ENCODE assay signal across 19 mouse cellular contexts in genomic region chr16:9054415-9054814, GRCm38 (mm10).
A peak's percentile ranks its signal among the peaks of the same experiment; 100 is the strongest.
DNase-seq lines count a peak whose midpoint lies in the region; ATAC-seq lines count a peak whose summit lies in the region.
"Had no signal": no experiment of that assay in that cellular context is flagged by ENCODE, and none has a peak within 500 bp of the region (broad histone marks: within the 10 kb centered on the region; RNA-seq: fewer than 3 reads in every experiment).

No protein-coding gene starts in this region.

- 25% methylated on average over 4 of the region's 4 CpGs for WGBS in heart, embryonic 15.5 days
- 78% methylated on average over 4 of the region's 4 CpGs for WGBS in midbrain, embryonic 10.5 days
- 64% methylated on average over 4 of the region's 4 CpGs for WGBS in midbrain, embryonic 11.5 days
- 37% methylated on average over 4 of the region's 4 CpGs for WGBS in neural tube, embryonic 11.5 days

- no peaks in the 10 kb centered on the region for H3K27me3 ChIP-seq in heart, embryonic 15.5 days
- H3K27me3 ChIP-seq in midbrain, embryonic 10.5 days (ENCODE audit: low read depth, poor library complexity, severe bottlenecking), result no peaks in the 10 kb centered on the region
- H3K27me3 ChIP-seq in midbrain, embryonic 11.5 days (ENCODE audit: control insufficient read depth, insufficient read depth, low read length), result no peaks in the 10 kb centered on the region
- H3K27me3 ChIP-seq in neural tube, embryonic 11.5 days (ENCODE audit: control insufficient read depth, insufficient read depth, low read length), result no peaks in the 10 kb centered on the region
- H3K27me3 ChIP-seq: CH12.LX; forebrain, embryonic 12.5 days; liver, embryonic 12.5 days; neural tube, embryonic 12.5 days had no signal

- peak overlapping the region; percentile 36; the same call in 1 of the 2 replicates for H3K4me2 ChIP-seq in heart, embryonic 15.5 days
- no peak overlapping the region for H3K4me2 ChIP-seq in midbrain, embryonic 11.5 days
- H3K4me2 ChIP-seq in neural tube, embryonic 11.5 days (ENCODE audit: low read depth), result no peak overlapping the region
- H3K4me2 ChIP-seq: forebrain, embryonic 12.5 days; liver, embryonic 12.5 days; neural tube, embryonic 12.5 days had no signal

- peak overlapping the region; percentile 46 for H3K27ac ChIP-seq in heart, embryonic 15.5 days
- H3K27ac ChIP-seq in midbrain, embryonic 10.5 days (replicated peaks), result 0 out of 2 replicates have a peak overlapping the region, but pooled peaks have one; percentile 42
- no peak overlapping the region for H3K27ac ChIP-seq in midbrain, embryonic 11.5 days (ENCODE audit: low read depth, low read length)
- H3K27ac ChIP-seq in neural tube, embryonic 11.5 days (ENCODE audit: low read depth, low read length), result no peak overlapping the region
- H3K27ac ChIP-seq: forebrain, embryonic 12.5 days; liver, embryonic 12.5 days; neural tube, embryonic 12.5 days had no signal

- peak; percentile 13 to 15 for DNase-seq in adrenal gland, postnatal 36 days
- DNase-seq in adrenal gland, adult 18-20 months (ENCODE audit: low spot score in 2 of 2), result no peak
- DNase-seq in heart, postnatal 10 days, result no peak
- DNase-seq in midbrain, embryonic 10.5 days (ENCODE audit: low spot score), result no peak
- no peak for DNase-seq in midbrain, embryonic 11.5 days (ENCODE audit: low spot score, missing footprints)
- DNase-seq in neural tube, embryonic 11.5 days (ENCODE audit: low spot score), result peak; percentile 18
- DNase-seq in frontal cortex, postnatal 10 days (ENCODE audit: low spot score in 2 of 2), result no peak
- DNase-seq: cerebellum, adult 18-20 months; cerebellum, postnatal 25 days; gastrocnemius, postnatal 10 days; kidney, adult 2 months; lung, adult 2 months; thymus, postnatal 36 days had no signal

- peak; percentile 53; the same call in 1 of the 2 replicates for ATAC-seq in heart, embryonic 15.5 days (replicated peaks; ENCODE audit: insufficient number of reproducible peaks, insufficient read depth, low FRiP score, low read depth)
- no peak for ATAC-seq in midbrain, embryonic 11.5 days (ENCODE audit: low FRiP score)
- ATAC-seq in neural tube, embryonic 11.5 days (ENCODE audit: insufficient read depth, low FRiP score, low TSS enrichment), result no peak
- ATAC-seq: inflammation-experienced regulatory T-cells, adult 6 months; liver, embryonic 12.5 days had no signal

- no peaks in the 10 kb centered on the region for H3K9me3 ChIP-seq in heart, embryonic 15.5 days (replicated peaks)
- no peaks in the 10 kb centered on the region for H3K9me3 ChIP-seq in midbrain, embryonic 10.5 days (replicated peaks)
- H3K9me3 ChIP-seq in midbrain, embryonic 11.5 days (ENCODE audit: control insufficient read depth, low read length), result no peaks in the 10 kb centered on the region
- no peaks in the 10 kb centered on the region for H3K9me3 ChIP-seq in neural tube, embryonic 11.5 days (ENCODE audit: control insufficient read depth, low read length)
- H3K9me3 ChIP-seq: forebrain, embryonic 12.5 days; liver, embryonic 12.5 days; neural tube, embryonic 12.5 days had no signal

- intact Hi-C loops in heart, postnatal 10 days (cut with DNase I), result no loop called here

- H3K36me3 ChIP-seq in heart, embryonic 15.5 days, result no peaks in the 10 kb centered on the region
- H3K36me3 ChIP-seq in midbrain, embryonic 10.5 days, result no peaks in the 10 kb centered on the region
- H3K36me3 ChIP-seq in midbrain, embryonic 11.5 days (ENCODE audit: control insufficient read depth, insufficient read depth, low read length), result no peaks in the 10 kb centered on the region
- H3K36me3 ChIP-seq in neural tube, embryonic 11.5 days (ENCODE audit: control insufficient read depth, insufficient read depth, low read length), result no peaks in the 10 kb centered on the region
- H3K36me3 ChIP-seq: forebrain, embryonic 12.5 days; liver, embryonic 12.5 days; neural tube, embryonic 12.5 days had no signal

- no peak overlapping the region for H3K9ac ChIP-seq in heart, embryonic 15.5 days
- no peak overlapping the region for H3K9ac ChIP-seq in midbrain, embryonic 11.5 days (ENCODE audit: low read length)
- H3K9ac ChIP-seq in neural tube, embryonic 11.5 days (ENCODE audit: low read length), result no peak overlapping the region
- H3K9ac ChIP-seq: forebrain, embryonic 12.5 days; liver, embryonic 12.5 days; neural tube, embryonic 12.5 days had no signal

- H3K4me1 ChIP-seq in heart, embryonic 15.5 days (replicated peaks), result peaks cover 12% of the 10 kb centered on the region
- H3K4me1 ChIP-seq in midbrain, embryonic 10.5 days, result peaks cover 6% of the 10 kb centered on the region; the same call in 1 of the 2 replicates
- no peaks in the 10 kb centered on the region for H3K4me1 ChIP-seq in midbrain, embryonic 11.5 days (ENCODE audit: control insufficient read depth, insufficient read depth, low read length)
- H3K4me1 ChIP-seq in neural tube, embryonic 11.5 days (ENCODE audit: control insufficient read depth, insufficient read depth, low read length), result no peaks in the 10 kb centered on the region
- H3K4me1 ChIP-seq: forebrain, embryonic 12.5 days; liver, embryonic 12.5 days; neural tube, embryonic 12.5 days had no signal

- 0 out of 2 replicates have a peak overlapping the region, but pooled peaks have one; percentile 5 for H3K4me3 ChIP-seq in heart, embryonic 15.5 days
- no peak overlapping the region for H3K4me3 ChIP-seq in midbrain, embryonic 10.5 days
- no peak overlapping the region for H3K4me3 ChIP-seq in midbrain, embryonic 11.5 days (ENCODE audit: low read depth, low read length)
- H3K4me3 ChIP-seq in neural tube, embryonic 11.5 days (ENCODE audit: low read depth, low read length), result no peak overlapping the region
- H3K4me3 ChIP-seq: forebrain, embryonic 12.5 days; liver, embryonic 12.5 days; neural tube, embryonic 12.5 days had no signal

Comparison
In these comparisons a context has a peak if more than half of its experiments do, and no peak if none do; other contexts are left out.
1. DNase-seq: peak in adrenal gland, postnatal 36 days (2 of 2) and neural tube, embryonic 11.5 days (single experiment); none in adrenal gland, adult 18-20 months (0 of 2), heart, postnatal 10 days (0 of 2), midbrain, embryonic 10.5 days (single experiment), midbrain, embryonic 11.5 days (single experiment) and frontal cortex, postnatal 10 days (0 of 2).
2. H3K27ac ChIP-seq: peak in heart, embryonic 15.5 days (single experiment) and midbrain, embryonic 10.5 days (single experiment); none in midbrain, embryonic 11.5 days (single experiment) and neural tube, embryonic 11.5 days (single experiment).